Mouse (Mus musculus): Measurements from ENCODE around the gene Tspan4.

- no peak for TF ChIP-seq CTCF (conservative IDR thresholded peaks at IDR 0.05; ENCODE audit: low read length)
- no peak for TF ChIP-seq POU5F1 (IDR thresholded peaks at IDR 0.05; ENCODE audit: borderline replicate concordance, low read length)
Observed at GRCm38 (mm10) chr7:141435856-141436522, 39.1 kb upstream of the Tspan4 start.

All from E14TG2a.4 (cell line).